Mouse (Mus musculus) heart, adult 9 months (tissue): Measurements from ENCODE around the gene Ice1.

Experiments
- DNase-seq, 2 experiments: peaks; one replicate each; pipeline ENCODE4 v3.0.0; 2022; ENCODE audit warnings: low spot score in 2 of 2

Gene Ice1

GRCm38 (mm10) chr13:70574216-70574615 lies 63.2 kb downstream of the Ice1 start:
- no peak for DNase-seq

- DNase-seq = no peak
Observed at GRCm38 (mm10) chr13:70567889-70568288, 69.5 kb downstream of the Ice1 start.

DNA sequence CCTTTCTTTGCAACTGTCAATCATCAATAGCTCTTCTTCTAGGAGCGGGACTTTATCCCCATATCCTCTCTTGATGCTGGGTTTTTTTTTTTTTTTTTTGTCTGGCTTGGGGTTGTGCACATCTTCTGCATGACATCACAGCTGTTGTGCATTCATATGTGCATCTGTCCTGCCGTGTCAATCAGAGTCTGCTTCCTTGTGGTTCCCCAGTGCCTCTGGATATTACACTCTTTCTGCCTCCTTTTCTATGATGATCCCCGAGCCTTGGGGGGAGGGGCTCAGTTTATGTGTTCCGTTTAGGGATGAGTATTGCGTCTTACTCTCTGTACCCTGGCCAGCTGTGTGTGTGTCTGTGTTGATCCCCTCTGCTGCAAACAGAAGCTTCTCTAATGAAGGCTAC lies 84.0 kb downstream of the Ice1 start:
- no peak for DNase-seq

GRCm38 (mm10) chr13:70547457-70547856 lies 90.0 kb downstream of the Ice1 start:
- no peak for DNase-seq

DNA sequence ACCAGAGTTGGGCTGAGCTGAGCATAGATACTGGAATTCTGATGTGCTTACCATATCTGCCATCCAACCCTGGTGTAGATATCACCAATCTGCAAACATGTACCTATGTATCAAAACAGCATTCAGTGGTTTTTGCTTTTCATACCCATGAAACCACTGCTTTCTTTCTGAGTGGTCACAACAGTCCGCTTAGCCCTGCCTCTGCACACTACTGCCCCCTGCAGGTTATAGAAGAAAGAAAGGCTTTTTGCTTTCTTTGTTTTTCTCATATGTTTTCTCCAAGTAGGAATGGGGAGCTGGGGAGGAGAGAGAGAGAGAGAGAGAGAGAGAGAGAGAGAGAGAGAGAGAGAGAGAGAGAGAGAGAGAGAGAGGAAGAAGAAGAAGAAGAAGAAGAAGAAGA lies 92.2 kb downstream of the Ice1 start:
- DNase-seq = no peak

GRCm38 (mm10) chr13:70539842-70540241 lies 97.6 kb downstream of the Ice1 start:
- DNase-seq = no peak

- DNase-seq = no peak
Observed at GRCm38 (mm10) chr13:70533412-70533811, 104.0 kb downstream of the Ice1 start.

DNA sequence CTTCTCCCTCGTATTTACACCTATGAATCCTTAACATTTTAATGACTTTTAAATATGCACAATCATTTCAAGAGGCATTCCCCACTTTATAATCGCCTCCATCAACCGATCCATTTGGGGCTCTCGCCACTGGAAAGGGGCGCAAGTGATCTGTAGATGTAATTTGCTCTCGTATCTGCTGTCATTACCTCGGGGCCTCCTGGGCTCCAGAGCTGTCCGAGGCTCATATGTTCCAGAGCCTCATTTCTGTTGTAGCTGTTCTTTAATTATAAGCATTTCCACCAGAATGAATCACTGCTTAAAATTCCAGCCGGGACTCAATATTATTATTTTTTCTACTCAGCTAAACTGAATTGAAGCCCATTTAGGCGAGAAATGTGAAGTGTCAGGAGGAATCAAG lies 104.7 kb downstream of the Ice1 start:
- DNase-seq = no peak

GRCm38 (mm10) chr13:70517651-70518050 lies 119.8 kb downstream of the Ice1 start:
- no peak for DNase-seq

- no peak for DNase-seq
Observed at GRCm38 (mm10) chr13:70515004-70515403, 122.4 kb downstream of the Ice1 start.

DNA sequence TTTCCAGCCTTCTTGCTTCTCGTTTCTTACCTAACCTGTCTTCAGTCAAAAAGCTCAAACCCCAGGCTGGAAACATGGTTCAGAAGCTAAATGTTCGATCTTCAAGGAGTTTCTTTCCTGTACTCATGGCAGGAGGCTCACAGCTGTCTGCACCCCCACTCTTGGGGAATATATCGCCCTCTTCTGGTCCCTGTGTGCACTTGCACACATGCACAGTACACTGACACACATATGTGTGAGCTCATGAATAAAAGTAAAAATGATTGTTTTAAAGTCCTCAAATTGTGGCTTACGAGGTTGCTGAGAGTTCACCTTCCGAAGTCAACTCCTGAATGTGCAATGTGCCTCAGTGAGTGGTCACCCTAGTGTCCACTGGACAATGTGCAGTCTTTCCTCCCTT lies 127.2 kb downstream of the Ice1 start:
- no peak for DNase-seq

DNA sequence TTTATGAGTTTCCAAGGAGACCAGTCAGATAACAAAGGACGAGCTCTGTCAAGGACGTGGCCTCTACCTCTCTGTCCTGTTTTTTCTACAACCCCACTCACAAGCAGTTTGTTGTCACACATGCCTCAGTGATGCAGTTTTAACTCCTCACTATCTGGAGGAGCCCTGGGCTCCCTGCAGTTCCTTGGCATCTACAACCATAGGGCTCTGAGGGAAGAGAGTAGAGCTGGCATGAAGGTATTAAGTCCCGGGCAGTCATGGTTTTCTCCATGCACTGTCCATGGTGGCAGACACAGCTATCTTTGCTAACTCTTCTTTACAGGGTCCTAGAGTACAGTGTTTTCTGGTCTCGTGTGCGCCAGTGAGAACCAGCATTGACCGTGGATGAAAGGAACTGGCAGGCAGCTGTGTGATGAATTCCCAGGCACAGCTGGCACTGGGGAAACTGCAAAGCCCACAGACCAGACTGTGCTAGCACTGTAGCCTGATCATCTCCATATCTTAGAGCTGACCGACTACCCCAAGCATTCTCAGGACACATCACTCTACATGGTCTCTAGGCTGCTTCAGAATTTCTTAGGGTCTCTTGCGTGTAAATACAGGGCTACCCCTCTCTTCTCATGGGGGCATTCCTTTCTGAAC lies 127.9 kb downstream of the Ice1 start:
- DNase-seq = no peak

DNA sequence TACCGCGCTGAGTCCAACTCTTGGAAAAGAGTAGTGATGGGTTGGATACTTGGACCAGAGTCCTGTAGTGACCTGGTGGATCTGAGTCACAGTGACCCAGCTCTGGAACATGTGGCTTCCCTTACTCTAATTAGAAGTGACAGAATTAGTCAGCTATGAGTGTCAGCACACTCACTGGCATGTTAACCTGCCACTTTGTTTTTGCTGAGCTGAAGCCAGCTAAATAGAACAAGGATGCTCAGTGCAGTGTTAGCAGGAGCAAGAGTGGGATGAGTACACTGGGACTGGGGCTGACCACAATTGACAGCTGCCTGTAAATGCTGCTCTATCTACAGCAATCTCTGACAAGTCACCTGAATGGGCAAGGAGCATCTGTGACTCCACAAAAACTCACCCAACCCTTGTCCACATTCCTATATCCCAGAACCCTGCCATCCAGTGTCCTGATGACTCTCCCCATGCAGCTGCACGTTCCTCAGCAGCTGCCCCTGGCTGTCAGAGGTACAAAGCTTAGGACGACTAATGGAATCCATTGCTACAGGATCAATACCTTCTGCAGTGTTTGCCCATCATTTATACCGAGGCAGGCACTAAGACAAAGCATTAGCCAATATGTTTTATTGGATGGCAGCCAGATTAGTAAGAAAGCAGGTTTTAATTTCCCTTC lies 128.6 kb downstream of the Ice1 start:
- DNase-seq = no peak
